29 mouse cellular contexts compared by ENCODE assay signal in the genomic region with DNA sequence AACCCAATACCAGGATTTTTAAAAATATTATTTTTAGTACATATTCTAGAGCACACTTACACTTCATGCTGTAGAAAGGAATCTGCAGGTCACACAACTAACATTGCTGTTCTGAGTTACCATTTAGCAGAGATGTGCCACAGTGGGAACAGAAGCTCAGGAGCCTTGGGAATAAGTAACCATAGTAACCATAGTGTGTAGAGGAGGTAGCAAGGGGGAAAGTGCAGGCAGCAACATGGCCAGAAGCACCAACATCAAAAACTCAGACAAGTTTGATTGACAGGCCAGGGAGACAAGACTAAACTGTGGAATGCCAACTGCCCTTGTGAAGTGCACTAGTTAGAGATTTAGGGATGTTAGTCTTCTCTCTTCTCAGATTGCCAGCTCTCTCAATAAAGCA. TPM values are rescaled to one million over a fixed set of nuclear protein-coding genes. Genes with fewer than 3 reads are reported as not detected.
DNase-seq lines count a peak whose midpoint lies in the region; ATAC-seq lines count a peak whose summit lies in the region.
"Had no signal": no experiment of that assay in that cellular context is flagged by ENCODE, and none has a peak within 500 bp of the region (broad histone marks: within the 10 kb centered on the region; RNA-seq: fewer than 3 reads in every experiment).

No protein-coding gene starts in this region.

- H3K4me3 ChIP-seq in forebrain, embryonic 11.5 days (ENCODE audit: low read depth, low read length) = no peak overlapping the region
- no peak overlapping the region for H3K4me3 ChIP-seq in forebrain, embryonic 14.5 days (ENCODE audit: low read depth, low read length)
- H3K4me3 ChIP-seq in midbrain, embryonic 11.5 days (ENCODE audit: low read depth, low read length) = no peak overlapping the region
- H3K4me3 ChIP-seq in midbrain, embryonic 10.5 days = no peak overlapping the region
- no peak overlapping the region for H3K4me3 ChIP-seq in midbrain, embryonic 16.5 days (ENCODE audit: low read depth, low read length)
- H3K4me3 ChIP-seq: erythroblast, embryonic 14.5 days; heart, adult 2 months; heart, embryonic 12.5 days; liver, embryonic 12.5 days; neural tube, embryonic 13.5 days; stomach, embryonic 15.5 days had no signal

- DNase-seq in forebrain, embryonic 11.5 days (ENCODE audit: low spot score) = no peak
- no peak for DNase-seq in forebrain, embryonic 14.5 days (ENCODE audit: low spot score)
- DNase-seq in midbrain, embryonic 11.5 days (ENCODE audit: low spot score, missing footprints) = peak; percentile 75
- no peak for DNase-seq in midbrain, embryonic 10.5 days (ENCODE audit: low spot score)
- no peak for DNase-seq in cerebellum, adult 9-10 months
- DNase-seq in right cerebral cortex, postnatal 4 days = no peak
- DNase-seq: adrenal gland, postnatal 10 days; cerebellum, adult 11 months; cerebellum, adult 9-11 months; embryo, embryonic 11 days; gastrocnemius, postnatal 25 days; heart, adult 2 months; kidney, adult 9 months; kidney, postnatal 10 days; layer of hippocampus, postnatal 36 days; left cerebral cortex, postnatal 4 days; liver, postnatal 0 days; lung, postnatal 14 days; thymus, adult 18-20 months; thymus, postnatal 25 days had no signal

- no peaks in the 10 kb centered on the region for H3K36me3 ChIP-seq in forebrain, embryonic 11.5 days (ENCODE audit: control insufficient read depth, insufficient read depth, low read length)
- no peaks in the 10 kb centered on the region for H3K36me3 ChIP-seq in forebrain, embryonic 14.5 days (ENCODE audit: control insufficient read depth, insufficient read depth, low read length)
- H3K36me3 ChIP-seq in midbrain, embryonic 11.5 days (ENCODE audit: control insufficient read depth, insufficient read depth, low read length) = no peaks in the 10 kb centered on the region
- H3K36me3 ChIP-seq in midbrain, embryonic 10.5 days = no peaks in the 10 kb centered on the region
- no peaks in the 10 kb centered on the region for H3K36me3 ChIP-seq in midbrain, embryonic 16.5 days (ENCODE audit: control insufficient read depth, insufficient read depth, low read length)
- H3K36me3 ChIP-seq: heart, embryonic 12.5 days; liver, embryonic 12.5 days; neural tube, embryonic 13.5 days; stomach, embryonic 15.5 days had no signal

- H3K9me3 ChIP-seq in forebrain, embryonic 11.5 days (ENCODE audit: control insufficient read depth, low read length) = no peaks in the 10 kb centered on the region
- H3K9me3 ChIP-seq in forebrain, embryonic 14.5 days (replicated peaks; ENCODE audit: control insufficient read depth, low read length) = 0 out of 2 replicates have a peak, but pooled peaks cover 2% of the 10 kb centered on the region
- no peaks in the 10 kb centered on the region for H3K9me3 ChIP-seq in midbrain, embryonic 11.5 days (ENCODE audit: control insufficient read depth, low read length)
- peaks cover 11% of the 10 kb centered on the region; the same call in 1 of the 2 replicates for H3K9me3 ChIP-seq in midbrain, embryonic 10.5 days (replicated peaks)
- no peaks in the 10 kb centered on the region for H3K9me3 ChIP-seq in midbrain, embryonic 16.5 days (replicated peaks; ENCODE audit: control insufficient read depth, low read length, poor library complexity, severe bottlenecking)
- H3K9me3 ChIP-seq: heart, embryonic 12.5 days; liver, embryonic 12.5 days; neural tube, embryonic 13.5 days; stomach, embryonic 15.5 days had no signal

- H3K4me1 ChIP-seq in forebrain, embryonic 11.5 days (replicated peaks; ENCODE audit: control insufficient read depth, insufficient read depth, low read length) = no peaks in the 10 kb centered on the region
- H3K4me1 ChIP-seq in forebrain, embryonic 14.5 days (ENCODE audit: control insufficient read depth, insufficient read depth, low read length) = no peaks in the 10 kb centered on the region
- H3K4me1 ChIP-seq in midbrain, embryonic 11.5 days (ENCODE audit: control insufficient read depth, insufficient read depth, low read length) = peaks cover 4% of the 10 kb centered on the region; the same call in 1 of the 2 replicates
- peaks cover 12% of the 10 kb centered on the region for H3K4me1 ChIP-seq in midbrain, embryonic 10.5 days
- H3K4me1 ChIP-seq in midbrain, embryonic 16.5 days (ENCODE audit: control insufficient read depth, insufficient read depth, low read length) = no peaks in the 10 kb centered on the region; the same call in 1 of the 2 replicates
- H3K4me1 ChIP-seq: liver, embryonic 12.5 days; neural tube, embryonic 13.5 days; stomach, embryonic 15.5 days had no signal

- no peak overlapping the region for H3K27ac ChIP-seq in forebrain, embryonic 11.5 days (ENCODE audit: low read depth, low read length)
- no peak overlapping the region for H3K27ac ChIP-seq in forebrain, embryonic 14.5 days (ENCODE audit: low read depth, low read length)
- H3K27ac ChIP-seq in midbrain, embryonic 11.5 days (ENCODE audit: low read depth, low read length) = no peak overlapping the region
- H3K27ac ChIP-seq in midbrain, embryonic 10.5 days (replicated peaks) = no peak overlapping the region
- no peak overlapping the region for H3K27ac ChIP-seq in midbrain, embryonic 16.5 days (ENCODE audit: low read length)
- H3K27ac ChIP-seq: heart, adult 2 months; hindbrain, embryonic 14.5 days; liver, embryonic 12.5 days; neural tube, embryonic 13.5 days; stomach, embryonic 15.5 days had no signal

- no peaks in the 10 kb centered on the region for H3K27me3 ChIP-seq in forebrain, embryonic 11.5 days (ENCODE audit: control insufficient read depth, insufficient read depth, low read length)
- no peaks in the 10 kb centered on the region for H3K27me3 ChIP-seq in forebrain, embryonic 14.5 days (replicated peaks; ENCODE audit: control insufficient read depth, insufficient read depth, low read length)
- H3K27me3 ChIP-seq in midbrain, embryonic 11.5 days (ENCODE audit: control insufficient read depth, insufficient read depth, low read length) = no peaks in the 10 kb centered on the region
- no peaks in the 10 kb centered on the region for H3K27me3 ChIP-seq in midbrain, embryonic 10.5 days (ENCODE audit: low read depth, poor library complexity, severe bottlenecking)
- H3K27me3 ChIP-seq in midbrain, embryonic 16.5 days (ENCODE audit: control insufficient read depth, insufficient read depth, low read depth, low read length) = no peaks in the 10 kb centered on the region
- H3K27me3 ChIP-seq: heart, embryonic 12.5 days; liver, embryonic 12.5 days; neural tube, embryonic 13.5 days; Patski; stomach, embryonic 15.5 days had no signal

- H3K4me2 ChIP-seq in forebrain, embryonic 11.5 days (ENCODE audit: low read depth, low read length, severe bottlenecking) = no peak overlapping the region
- H3K4me2 ChIP-seq in forebrain, embryonic 14.5 days (ENCODE audit: low read length) = no peak overlapping the region
- H3K4me2 ChIP-seq in midbrain, embryonic 11.5 days = no peak overlapping the region
- H3K4me2 ChIP-seq in midbrain, embryonic 16.5 days (ENCODE audit: low read length) = no peak overlapping the region
- H3K4me2 ChIP-seq: heart, embryonic 12.5 days; hindbrain, embryonic 14.5 days; liver, embryonic 12.5 days; neural tube, embryonic 13.5 days; stomach, embryonic 15.5 days had no signal

- no peak overlapping the region for H3K9ac ChIP-seq in forebrain, embryonic 11.5 days (ENCODE audit: low read length)
- H3K9ac ChIP-seq in forebrain, embryonic 14.5 days (ENCODE audit: low read length) = no peak overlapping the region
- H3K9ac ChIP-seq in midbrain, embryonic 11.5 days (ENCODE audit: low read length) = no peak overlapping the region
- no peak overlapping the region for H3K9ac ChIP-seq in midbrain, embryonic 16.5 days (ENCODE audit: low read depth, low read length)
- H3K9ac ChIP-seq: heart, embryonic 12.5 days; hindbrain, embryonic 14.5 days; liver, embryonic 12.5 days; liver, postnatal 0 days; neural tube, embryonic 13.5 days; stomach, embryonic 15.5 days had no signal

- ATAC-seq in forebrain, embryonic 11.5 days (replicated peaks; ENCODE audit: low FRiP score) = peak; percentile 39; the same call in 1 of the 2 replicates
- ATAC-seq in forebrain, embryonic 14.5 days = no peak
- peak; percentile 73 for ATAC-seq in midbrain, embryonic 11.5 days (ENCODE audit: low FRiP score)
- peak; percentile 68 for ATAC-seq in midbrain, embryonic 16.5 days
- ATAC-seq: intestine, postnatal 0 days; liver, embryonic 12.5 days; liver, postnatal 0 days; Patski had no signal

RNA-seq across cellular contexts. Expression of a gene that starts 48.7 kb away (rescaled TPM):
- polyA plus RNA-seq in forebrain, embryonic 11.5 days (2014; fragmentation: Nextera tagmentation; extraction: Ambion mirVana) = 77.6 and 84.9 TPM in 2 replicates
- polyA plus RNA-seq in forebrain, embryonic 14.5 days (2014; fragmentation: Nextera tagmentation; extraction: Ambion mirVana) = 91.2 and 108 TPM in 2 replicates
- 91.2 and 108 TPM in 2 replicates for polyA plus RNA-seq in midbrain, embryonic 11.5 days (2014; fragmentation: Nextera tagmentation; extraction: Ambion mirVana)
- 60.4 and 67.4 TPM in 2 replicates for polyA plus RNA-seq in midbrain, embryonic 10.5 days (2016; fragmentation: Nextera tagmentation; extraction: Ambion mirVana)
- 127 and 136 TPM in 2 replicates for polyA plus RNA-seq in midbrain, embryonic 16.5 days (2015; fragmentation: Nextera tagmentation; extraction: Ambion mirVana)
